Mouse (Mus musculus) kidney, postnatal 14 days (tissue): ENCODE measurements around the gene Mgp.

Source experiments
- DNase-seq: peaks from one replicate; pipeline ENCODE4 v3.0.0; 2022; ENCODE audit warnings: mixed read lengths

Gene Mgp

GRCm38 (mm10) chr6:136848971-136849370 lies 26.7 kb downstream of the Mgp start:
- no peak for DNase-seq

GRCm38 (mm10) chr6:136848399-136848798 lies 27.2 kb downstream of the Mgp start:
- DNase-seq: no peak

GRCm38 (mm10) chr6:136847790-136848189 lies 27.8 kb downstream of the Mgp start:
- DNase-seq: peak; percentile 57

- DNase-seq: no peak
Measured at GRCm38 (mm10) chr6:136847267-136847666, 28.4 kb downstream of the Mgp start.

- DNase-seq: no peak
Measured at GRCm38 (mm10) chr6:136845706-136846480, 29.7 kb downstream of the Mgp start.

GRCm38 (mm10) chr6:136844903-136845302 lies 30.7 kb downstream of the Mgp start:
- no peak for DNase-seq

GRCm38 (mm10) chr6:136837323-136837722 lies 38.3 kb downstream of the Mgp start:
- DNase-seq: no peak

GRCm38 (mm10) chr6:136835352-136835751 lies 40.3 kb downstream of the Mgp start, which contains the start of gene Smco3:
Smco3 (minus strand) TSS chr6:136835452.
- DNase-seq: no peak

GRCm38 (mm10) chr6:136831712-136832111 lies 43.9 kb downstream of the Mgp start:
- no peak for DNase-seq

- DNase-seq: no peak
Measured at GRCm38 (mm10) chr6:136828681-136829080, 46.9 kb downstream of the Mgp start.

- peak; percentile 97 for DNase-seq
Measured at GRCm38 (mm10) chr6:136827881-136828561, 47.6 kb downstream of the Mgp start, which contains the start of gene Wbp11. Wbp11 (minus strand) TSS chr6:136828233.

- DNase-seq: no peak
Measured at GRCm38 (mm10) chr6:136827516-136827880, 48.1 kb downstream of the Mgp start, which contains the start of gene BC049715. BC049715 (plus strand) TSS chr6:136827626.

GRCm38 (mm10) chr6:136827116-136827515 lies 48.5 kb downstream of the Mgp start:
- no peak for DNase-seq

- no peak for DNase-seq
Measured at GRCm38 (mm10) chr6:136824987-136825386, 50.6 kb downstream of the Mgp start.
